Mouse (Mus musculus): ENCODE data around the gene Mta3. TPM values are rescaled to one million over a fixed set of nuclear protein-coding genes. Genes with fewer than 3 reads are reported as not detected.

Mta3 gene
- 34.9 and 104 TPM in 2 replicates for polyA plus RNA-seq (2012; ENCODE audit: low replicate concordance)

DNA sequence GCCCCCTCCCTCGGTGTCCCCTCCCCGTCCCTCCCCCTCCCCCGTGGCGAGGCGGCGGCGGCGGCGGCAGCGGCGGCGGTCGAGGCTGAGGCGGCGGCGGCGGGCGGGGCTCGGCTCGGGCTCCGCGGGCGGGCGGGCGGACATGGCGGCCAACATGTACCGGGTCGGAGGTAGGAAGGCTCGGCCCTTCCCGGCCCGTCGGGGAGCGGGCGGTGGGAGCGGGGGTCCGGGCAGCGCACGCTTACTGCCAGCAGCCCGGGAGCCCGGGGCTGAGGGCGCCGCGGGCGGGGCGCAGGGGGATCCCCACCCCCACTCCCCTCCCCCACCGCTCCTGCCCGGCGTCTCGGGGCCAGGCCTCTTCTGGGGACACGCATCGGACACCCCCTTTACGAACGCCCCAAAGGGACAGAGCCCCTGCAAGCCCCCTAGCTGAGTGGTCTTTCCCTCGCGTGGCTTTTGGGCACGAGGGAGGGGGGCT is at the start of gene Mta3:
TSS of gene Mta3 (plus strand) at position 48 of the 478 bp plus-strand sequence.

DNA sequence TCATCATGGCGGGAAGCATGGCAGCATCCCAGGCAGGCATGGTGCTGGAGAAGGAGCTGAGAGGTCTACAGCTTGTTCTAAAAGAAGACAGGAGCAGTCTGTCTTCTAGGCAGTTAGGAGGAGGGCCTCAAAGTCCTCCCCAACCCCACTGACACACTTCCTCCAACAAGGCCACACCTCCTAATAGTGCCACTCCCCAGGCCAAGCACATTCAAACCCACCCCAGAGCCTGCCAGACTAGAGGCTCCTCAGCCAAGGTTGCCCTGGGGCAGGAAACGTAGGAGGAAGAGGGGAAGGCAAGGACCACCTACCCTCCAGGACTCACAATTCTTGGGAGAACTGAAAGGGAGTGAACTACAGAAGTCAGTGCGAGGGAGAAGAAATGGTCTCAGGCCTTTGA is 141.9 kb downstream of the Mta3 start, which contains the start of gene Haao:
TSS of gene Haao (minus strand) at position 149 of the 400 bp plus-strand sequence.

Other genes starting within 250 kb of the Mta3 start
- 21.2 and 90.4 TPM in 2 replicates for gene Cox7a2l, start 188.8 kb upstream of the Mta3 start, polyA plus RNA-seq (2012; ENCODE audit: low replicate concordance)
- gene Kcng3, start 74.3 kb upstream of the Mta3 start, polyA plus RNA-seq (2012; ENCODE audit: low replicate concordance) = 0.05 and 0.07 TPM in 2 replicates
- gene Haao, start 141.8 kb downstream of the Mta3 start, polyA plus RNA-seq (2012; ENCODE audit: low replicate concordance) = 7.3 and 9.6 TPM in 2 replicates

Data from leukemia stem cell, adult 10-12 weeks (primary cell).